Mouse (Mus musculus): Measurements from ENCODE around the gene Sphk1. TPM values are rescaled to one million over a fixed set of nuclear protein-coding genes. Genes with fewer than 3 reads are reported as not detected.

Gene Sphk1
- polyA plus RNA-seq, 1 experiment from 2014 or later, result 8.1 TPM

Other genes starting within 250 kb of the Sphk1 start
- 0.42 and 0.54 TPM in 2 replicates for gene Galr2, start 250.0 kb upstream of the Sphk1 start, polyA plus RNA-seq (2014; fragmentation: Nextera tagmentation; extraction: Ambion mirVana)
- 66.2 and 68.3 TPM in 2 replicates for gene Exoc7, start 223.7 kb upstream of the Sphk1 start, polyA plus RNA-seq (2014; fragmentation: Nextera tagmentation; extraction: Ambion mirVana)
- 10.0 and 10.1 TPM in 2 replicates for gene Foxj1, start 195.5 kb upstream of the Sphk1 start, polyA plus RNA-seq (2014; fragmentation: Nextera tagmentation; extraction: Ambion mirVana)
- gene Rnf157, start 117.9 kb upstream of the Sphk1 start, polyA plus RNA-seq (2014; fragmentation: Nextera tagmentation; extraction: Ambion mirVana), result 16.0 and 23.1 TPM in 2 replicates
- gene Ubald2, start 96.8 kb upstream of the Sphk1 start, polyA plus RNA-seq (2014; fragmentation: Nextera tagmentation; extraction: Ambion mirVana), result 77.9 and 81.2 TPM in 2 replicates
- 0.17 TPM in 1 of 2 replicates, not detected in the other for gene Qrich2, start 64.7 kb upstream of the Sphk1 start, polyA plus RNA-seq (2014; fragmentation: Nextera tagmentation; extraction: Ambion mirVana)
- gene Prpsap1, start 36.7 kb upstream of the Sphk1 start, polyA plus RNA-seq (2014; fragmentation: Nextera tagmentation; extraction: Ambion mirVana), result 164 and 169 TPM in 2 replicates
- gene Ube2o, start 50.5 kb downstream of the Sphk1 start, polyA plus RNA-seq (2014; fragmentation: Nextera tagmentation; extraction: Ambion mirVana), result 17.5 and 18.8 TPM in 2 replicates
- gene Aanat, start 55.5 kb downstream of the Sphk1 start, polyA plus RNA-seq (2014; fragmentation: Nextera tagmentation; extraction: Ambion mirVana), result not detected in 2 replicates
- 2.1 and 2.7 TPM in 2 replicates for gene Rhbdf2, start 96.1 kb downstream of the Sphk1 start, polyA plus RNA-seq (2014; fragmentation: Nextera tagmentation; extraction: Ambion mirVana)
- gene Prcd, start 122.6 kb downstream of the Sphk1 start, polyA plus RNA-seq (2014; fragmentation: Nextera tagmentation; extraction: Ambion mirVana), result 0.32 and 0.43 TPM in 2 replicates
- gene Cygb, start 123.4 kb downstream of the Sphk1 start, polyA plus RNA-seq (2014; fragmentation: Nextera tagmentation; extraction: Ambion mirVana), result 2.4 and 2.8 TPM in 2 replicates
- not detected in 2 replicates for gene St6galnac1, start 244.6 kb downstream of the Sphk1 start, polyA plus RNA-seq (2014; fragmentation: Nextera tagmentation; extraction: Ambion mirVana)